Mouse (Mus musculus) mature B cell (primary cell): ENCODE results near the gene Retreg1.

Experiments
- in situ Hi-C: fragments of 300-500 bp; cut with MboI; formaldehyde crosslinking; loops from 2 replicates; pipeline ENCODE4 v1.14.3; 2019

Gene Retreg1

DNA sequence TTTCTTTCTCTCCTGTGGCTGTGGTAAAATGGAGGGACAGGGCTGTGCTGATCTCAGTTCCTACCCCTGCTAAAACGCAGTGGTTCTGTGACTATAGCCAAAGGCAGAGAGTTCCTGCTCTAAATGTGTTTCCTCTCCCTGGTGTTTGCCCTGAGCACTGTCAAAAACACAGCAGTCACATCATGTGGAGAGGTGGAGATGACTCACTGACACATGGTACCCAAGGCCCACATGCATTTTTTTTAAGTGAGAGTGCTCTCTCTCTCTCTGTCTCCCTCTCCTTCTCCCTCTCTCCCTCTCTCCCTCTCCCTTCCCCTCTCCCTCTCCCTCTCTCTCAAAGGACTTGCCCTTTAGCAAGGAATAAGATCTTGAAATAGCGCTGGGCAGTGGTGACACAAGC, 73.3 kb downstream of the Retreg1 start:
- in situ Hi-C loops: no loop called here

DNA sequence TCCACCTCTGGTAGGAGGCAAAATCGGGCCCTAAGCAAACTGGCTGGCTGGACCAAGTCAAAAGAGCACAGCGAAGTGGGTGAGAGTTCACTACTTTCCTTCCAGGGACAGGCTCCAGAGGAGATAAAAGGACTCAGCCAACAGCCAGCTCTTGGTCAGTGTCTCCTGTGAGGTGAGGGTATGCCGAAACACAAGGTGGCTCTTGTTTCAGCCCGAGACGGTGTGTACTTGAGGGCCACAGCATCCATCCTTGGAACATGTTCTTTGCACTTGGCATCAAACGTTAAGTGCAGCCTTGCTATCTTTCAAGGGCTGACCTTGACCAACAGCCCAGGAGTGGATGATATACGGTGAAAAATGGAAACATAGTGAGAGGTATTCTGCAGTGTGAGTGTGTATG, 75.7 kb downstream of the Retreg1 start:
- in situ Hi-C loops: no loop called here

DNA sequence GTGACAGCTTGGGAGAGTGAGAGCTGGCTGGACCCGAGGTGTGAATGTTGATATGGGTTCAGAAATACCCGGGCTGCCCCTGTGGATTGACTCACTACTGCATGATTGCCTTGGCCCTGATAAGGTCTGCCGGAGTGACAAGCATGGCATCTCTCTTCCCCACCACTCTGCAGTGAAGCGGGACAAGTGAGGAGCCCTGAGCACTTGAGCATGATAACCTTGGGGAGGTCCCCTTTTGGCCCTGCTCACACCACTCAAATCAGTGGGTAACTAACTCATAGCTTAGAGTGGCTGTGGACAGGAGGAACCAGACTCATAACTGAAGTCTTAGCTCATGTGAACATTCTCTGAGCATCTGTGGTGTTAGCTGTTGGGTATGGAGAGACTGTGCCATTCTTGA, 77.0 kb downstream of the Retreg1 start:
- in situ Hi-C loops: no loop called here

DNA sequence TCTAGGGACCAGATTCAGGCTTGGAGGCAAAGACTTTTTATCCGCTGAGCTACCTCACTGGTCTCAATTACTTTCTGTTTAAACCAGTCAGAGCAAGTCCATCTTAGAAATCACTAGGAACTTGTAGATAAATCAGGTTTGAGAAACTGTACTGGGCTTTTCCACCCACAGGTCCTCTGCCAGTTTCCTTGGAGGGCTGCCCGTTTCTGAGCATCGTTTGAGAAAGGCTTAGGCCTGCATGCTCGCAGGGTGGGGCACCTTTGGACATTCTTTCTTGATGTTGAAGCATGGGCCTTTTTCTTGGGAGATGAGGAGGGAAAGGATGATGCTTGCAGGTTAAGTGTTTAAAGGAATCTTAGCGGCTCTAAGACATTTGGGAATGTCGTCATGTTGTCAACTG, 77.9 kb downstream of the Retreg1 start:
- in situ Hi-C loops: no loop called here

DNA sequence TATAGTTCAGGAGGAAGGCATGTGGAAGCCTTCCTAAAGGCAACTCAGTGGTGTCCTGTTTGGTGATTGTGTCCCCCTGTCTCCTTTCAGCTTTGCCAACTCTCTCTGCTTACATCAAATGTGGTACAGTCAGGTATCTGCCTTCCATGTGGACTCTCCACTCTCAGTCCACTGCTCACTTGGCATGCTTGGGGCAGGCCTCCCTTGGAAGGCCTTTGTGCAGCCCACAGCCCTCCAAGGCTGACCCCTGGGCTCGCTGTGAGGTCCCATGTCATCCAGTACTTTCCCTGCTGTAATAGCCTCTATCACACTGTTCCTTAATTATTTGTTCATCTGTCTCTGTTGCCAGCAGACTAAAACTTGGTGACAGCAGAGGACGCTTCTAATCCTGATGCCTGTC, 79.0 kb downstream of the Retreg1 start:
- in situ Hi-C loops: no loop called here

DNA sequence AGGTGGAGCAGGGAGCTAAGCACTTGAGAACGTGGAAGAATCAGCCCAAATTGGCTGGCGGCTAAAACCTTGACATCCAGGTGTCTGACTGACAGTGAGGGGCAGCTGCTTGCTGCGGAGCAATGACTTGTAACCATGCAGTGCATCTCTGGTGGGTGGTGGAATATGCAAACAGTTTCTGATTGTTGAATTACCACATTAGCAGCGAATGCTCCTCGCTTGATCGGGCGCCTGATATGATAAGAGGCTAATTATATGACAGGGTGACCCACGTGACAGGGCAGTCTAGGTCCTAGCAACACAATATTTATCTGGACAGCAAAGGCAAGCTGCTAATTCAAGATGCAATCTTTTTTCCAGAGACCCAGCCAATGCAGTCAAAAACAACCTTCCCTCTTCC, 80.9 kb downstream of the Retreg1 start:
- in situ Hi-C loops: no loop called here

DNA sequence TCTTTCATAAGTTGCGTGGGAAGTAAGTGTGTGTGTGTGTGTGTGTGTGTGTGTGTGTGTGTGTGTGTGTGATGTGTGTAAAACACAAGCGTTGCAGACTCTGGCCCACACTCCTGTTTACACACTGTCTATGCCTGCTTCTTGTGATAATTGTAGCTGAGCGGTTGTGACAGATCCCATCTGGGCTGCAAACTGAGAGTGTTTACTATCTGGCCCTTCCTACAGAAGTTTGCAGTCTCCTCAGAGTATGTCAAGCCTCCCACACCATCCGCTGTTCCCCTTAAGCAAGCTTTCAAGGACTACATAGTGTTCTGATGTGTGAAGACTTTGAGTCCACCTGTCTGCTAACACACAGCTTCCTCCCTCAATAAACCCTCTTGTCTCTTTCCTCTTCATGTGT, 83.2 kb downstream of the Retreg1 start:
- in situ Hi-C loops: no loop called here

DNA sequence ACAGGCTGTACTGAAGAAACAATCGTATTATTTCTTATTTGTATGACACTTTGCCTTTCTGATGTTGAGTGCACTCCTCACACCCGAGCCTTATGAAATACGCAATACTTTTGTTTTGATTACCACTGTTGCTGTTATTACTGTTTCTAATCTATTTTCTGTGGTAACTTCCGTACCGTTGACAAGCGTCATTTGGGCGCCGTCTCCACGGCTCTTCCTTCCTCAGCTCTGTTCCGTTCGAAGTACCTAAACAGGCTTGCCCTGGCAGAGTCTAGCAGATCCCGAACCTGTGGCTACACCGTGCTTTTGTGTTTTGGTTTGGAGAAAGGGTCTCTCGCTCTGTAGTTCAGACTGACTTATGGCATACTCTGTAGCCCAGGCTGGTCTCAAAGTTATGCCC, 84.1 kb downstream of the Retreg1 start:
- in situ Hi-C loops: no loop called here

DNA sequence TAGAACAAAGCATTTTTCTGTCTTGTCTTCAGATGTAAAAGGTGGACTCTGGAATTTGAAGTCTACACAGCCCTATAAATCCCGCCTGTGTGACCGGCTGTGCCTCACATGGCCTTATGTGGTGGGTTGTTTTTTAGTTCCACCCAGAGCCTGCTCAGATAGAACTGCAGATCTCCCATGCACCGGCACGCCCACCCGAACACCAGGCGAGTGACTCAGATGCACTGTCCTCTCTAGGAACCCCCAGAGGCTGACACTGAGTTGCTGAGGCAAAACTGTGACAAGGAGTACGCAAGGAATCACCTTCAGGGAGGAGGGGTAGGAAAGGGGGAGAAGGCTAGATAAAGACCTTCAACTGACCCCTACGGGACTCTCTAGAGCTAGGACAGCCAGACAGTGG, 85.0 kb downstream of the Retreg1 start:
- in situ Hi-C loops: no loop called here

DNA sequence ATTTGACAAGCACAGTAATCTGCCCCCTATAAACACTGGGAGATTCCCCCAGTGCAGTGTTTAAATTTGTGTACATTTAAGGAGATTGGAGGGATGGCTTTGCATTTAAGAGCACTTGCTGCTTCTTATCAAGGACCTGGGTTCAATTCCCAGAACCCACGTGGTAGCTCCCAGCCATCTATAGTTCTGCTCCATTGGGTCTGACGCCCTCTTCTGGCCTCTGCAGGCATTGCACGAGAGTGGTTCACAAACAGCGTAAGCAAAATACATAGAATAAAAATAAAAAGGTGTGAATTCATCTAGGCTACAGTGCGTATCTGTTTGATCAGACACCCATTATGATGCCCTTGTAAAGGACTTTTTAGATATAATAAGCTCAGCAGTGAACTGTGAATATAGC, 85.9 kb downstream of the Retreg1 start:
- in situ Hi-C loops: no loop called here

DNA sequence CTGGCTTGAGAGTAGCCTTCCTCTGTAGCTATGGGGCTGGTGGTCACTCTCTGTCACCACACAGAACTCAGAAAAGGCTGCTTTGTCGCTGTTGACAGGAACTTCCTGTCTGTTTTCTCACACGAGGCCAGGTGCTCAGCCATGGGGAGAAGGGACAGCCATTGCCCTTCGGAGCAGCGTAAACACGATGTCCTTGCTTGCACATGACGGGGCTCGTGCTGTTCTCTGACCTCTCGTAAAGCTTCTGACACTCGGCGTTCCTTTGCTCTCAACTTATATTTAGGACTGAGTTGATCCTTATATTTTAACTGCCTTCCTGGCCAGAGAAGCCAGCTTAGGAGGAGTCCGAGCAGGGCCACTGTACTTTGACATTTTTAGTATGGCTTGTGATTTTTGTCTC, 86.5 kb downstream of the Retreg1 start:
- in situ Hi-C loops: no loop called here

DNA sequence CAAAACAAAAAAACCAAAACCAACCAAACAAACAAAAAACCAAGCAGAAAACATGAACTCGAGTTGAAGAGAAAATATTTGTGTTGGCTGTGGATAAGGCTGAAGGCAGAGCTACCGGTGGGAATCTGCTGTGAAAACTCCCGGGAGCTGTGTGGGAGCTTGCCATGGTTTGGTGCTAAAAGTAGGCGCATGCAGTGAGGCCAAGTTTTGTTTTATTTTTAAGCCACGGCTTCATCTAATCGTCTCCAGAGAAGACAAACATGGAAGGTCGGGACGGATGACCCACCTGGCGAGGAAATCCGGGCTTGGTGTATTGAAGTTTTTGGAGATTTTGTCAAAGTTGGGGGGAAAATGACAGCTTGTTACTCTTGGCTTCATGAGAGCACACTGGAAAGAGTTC, 87.0 kb downstream of the Retreg1 start:
- in situ Hi-C loops: no loop called here

DNA sequence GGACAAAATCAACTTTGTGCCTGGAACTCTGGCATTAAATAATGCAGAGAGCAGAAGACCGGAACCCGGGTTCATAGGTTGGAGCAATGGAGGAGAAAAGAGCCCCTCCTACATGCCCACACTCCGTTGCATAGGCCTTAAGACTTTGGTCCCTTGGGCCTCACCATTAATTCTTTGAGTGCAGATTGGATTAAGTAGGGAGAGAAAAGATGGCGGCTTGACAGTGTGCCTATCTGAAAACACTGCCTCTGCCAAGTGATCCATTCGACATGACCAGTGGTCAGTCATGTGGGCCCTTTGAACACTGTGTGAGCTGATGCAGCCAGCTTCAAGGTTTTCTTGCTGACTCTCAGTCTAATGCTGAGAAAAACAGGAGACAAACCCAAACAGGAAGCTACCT, 87.7 kb downstream of the Retreg1 start:
- in situ Hi-C loops: no loop called here

DNA sequence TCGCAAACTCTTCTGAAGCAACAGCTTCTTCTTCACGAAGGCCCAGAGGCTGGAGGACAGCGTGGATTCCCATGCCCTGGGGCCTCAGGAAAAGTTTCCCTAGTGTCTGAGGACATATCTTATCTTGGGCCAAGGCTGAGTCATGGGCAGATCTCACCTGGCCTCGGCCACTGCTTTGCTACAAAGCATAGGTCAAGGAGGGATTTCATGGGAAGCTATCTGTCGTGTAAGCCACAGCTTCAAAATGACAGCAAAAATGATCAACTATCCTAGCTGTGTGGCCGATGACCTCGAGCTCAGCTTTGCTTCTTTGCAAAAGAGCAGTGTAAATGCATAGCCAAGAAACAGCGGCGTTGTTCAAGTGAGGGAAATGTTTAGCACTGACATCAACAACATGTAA, 89.5 kb downstream of the Retreg1 start:
- in situ Hi-C loops: no loop called here

DNA sequence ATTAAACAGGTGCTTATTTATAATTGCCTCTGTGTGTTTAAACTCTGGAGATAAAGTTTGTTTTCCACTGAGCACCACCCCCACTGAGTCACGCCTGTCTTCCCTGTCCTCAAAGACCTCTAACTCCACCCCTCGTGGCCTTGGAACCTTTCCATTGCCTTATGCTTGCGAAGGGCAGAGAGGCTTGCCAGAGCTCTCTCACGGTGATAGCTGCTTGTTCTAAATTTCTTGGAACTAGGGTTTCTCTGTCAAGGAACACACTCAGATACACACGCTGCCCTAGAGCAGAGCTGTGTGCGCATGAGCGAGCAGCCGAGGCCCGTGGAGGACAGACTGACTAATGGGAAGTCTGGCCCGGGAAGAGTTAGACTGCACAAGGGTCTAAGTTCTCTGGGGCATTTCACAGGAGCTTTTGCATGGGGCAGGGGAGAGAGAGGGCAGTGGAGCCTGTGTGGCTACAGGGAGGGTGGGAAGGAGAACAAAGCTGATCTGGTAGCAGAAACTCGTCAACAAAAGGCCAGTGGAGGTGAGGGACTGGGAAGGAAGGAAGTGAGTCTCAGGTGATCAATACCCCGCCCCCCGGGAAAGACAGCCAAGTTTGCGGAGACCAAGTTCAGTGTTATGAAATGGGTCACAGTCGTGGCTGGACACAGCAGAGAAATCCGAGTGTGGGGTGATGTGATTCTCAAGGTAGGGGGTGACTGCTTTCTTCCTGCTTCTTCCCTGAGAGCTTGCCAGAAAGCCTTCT, 90.1 kb downstream of the Retreg1 start:
- in situ Hi-C loops: no loop called here

DNA sequence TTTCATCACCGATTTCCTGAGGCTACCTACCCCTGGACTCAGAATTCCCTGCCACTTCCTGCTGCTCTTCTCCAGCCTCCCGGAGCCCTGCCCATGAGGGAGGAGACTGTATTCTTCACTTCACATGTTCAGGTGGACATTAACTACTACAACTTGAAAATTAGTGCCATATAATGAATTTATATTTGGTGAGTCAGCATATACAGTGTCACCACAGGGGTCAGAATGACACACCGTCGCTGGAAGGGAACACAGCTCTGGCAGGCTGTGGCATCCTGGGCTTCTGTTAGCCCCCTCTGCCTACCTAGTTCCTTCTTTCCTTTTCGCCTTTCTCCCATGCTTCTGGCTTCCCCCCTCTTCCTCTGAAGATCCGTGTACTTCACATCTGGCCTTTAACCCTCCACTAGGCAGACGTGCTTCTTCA, 90.7 kb downstream of the Retreg1 start:
- in situ Hi-C loops: no loop called here

DNA sequence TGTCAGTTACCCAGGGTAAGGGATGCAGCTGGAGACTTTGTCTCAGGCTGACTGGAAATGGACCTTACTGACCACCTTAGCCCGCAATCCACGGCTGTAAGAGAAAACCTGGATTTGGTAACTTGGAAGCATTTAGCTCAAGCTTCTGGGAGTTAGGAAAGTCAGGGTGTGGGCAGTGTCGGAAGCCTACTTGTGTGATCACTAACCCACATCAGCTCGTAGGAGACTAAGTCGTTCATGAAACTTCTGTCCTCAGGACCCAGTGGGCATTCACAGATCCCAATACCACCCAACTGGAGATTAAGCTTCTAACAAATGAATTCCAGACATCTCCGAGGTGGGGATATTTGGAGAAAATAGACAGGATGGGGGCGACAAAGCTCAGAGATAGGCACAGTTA, 91.4 kb downstream of the Retreg1 start:
- in situ Hi-C loops: no loop called here

DNA sequence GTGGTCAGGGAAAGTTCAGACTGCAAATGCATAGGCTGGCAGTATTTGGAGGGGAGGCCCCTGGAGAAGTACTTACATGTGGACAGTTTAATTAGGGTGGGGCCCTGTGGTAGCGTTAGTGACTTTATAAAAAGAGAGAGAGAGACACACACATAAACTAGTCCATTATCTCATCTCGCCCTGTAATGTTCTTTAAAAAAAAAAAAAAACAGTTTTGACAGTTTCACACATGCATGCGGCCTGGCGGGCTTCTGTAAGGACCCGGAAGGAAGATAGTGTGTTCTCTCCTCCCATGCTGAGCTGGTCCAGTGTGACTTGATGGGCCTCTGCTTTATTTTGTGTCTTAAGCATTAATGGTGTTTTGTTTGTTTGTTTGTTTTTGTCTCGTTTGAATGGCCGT, 95.5 kb downstream of the Retreg1 start:
- in situ Hi-C loops: no loop called here

DNA sequence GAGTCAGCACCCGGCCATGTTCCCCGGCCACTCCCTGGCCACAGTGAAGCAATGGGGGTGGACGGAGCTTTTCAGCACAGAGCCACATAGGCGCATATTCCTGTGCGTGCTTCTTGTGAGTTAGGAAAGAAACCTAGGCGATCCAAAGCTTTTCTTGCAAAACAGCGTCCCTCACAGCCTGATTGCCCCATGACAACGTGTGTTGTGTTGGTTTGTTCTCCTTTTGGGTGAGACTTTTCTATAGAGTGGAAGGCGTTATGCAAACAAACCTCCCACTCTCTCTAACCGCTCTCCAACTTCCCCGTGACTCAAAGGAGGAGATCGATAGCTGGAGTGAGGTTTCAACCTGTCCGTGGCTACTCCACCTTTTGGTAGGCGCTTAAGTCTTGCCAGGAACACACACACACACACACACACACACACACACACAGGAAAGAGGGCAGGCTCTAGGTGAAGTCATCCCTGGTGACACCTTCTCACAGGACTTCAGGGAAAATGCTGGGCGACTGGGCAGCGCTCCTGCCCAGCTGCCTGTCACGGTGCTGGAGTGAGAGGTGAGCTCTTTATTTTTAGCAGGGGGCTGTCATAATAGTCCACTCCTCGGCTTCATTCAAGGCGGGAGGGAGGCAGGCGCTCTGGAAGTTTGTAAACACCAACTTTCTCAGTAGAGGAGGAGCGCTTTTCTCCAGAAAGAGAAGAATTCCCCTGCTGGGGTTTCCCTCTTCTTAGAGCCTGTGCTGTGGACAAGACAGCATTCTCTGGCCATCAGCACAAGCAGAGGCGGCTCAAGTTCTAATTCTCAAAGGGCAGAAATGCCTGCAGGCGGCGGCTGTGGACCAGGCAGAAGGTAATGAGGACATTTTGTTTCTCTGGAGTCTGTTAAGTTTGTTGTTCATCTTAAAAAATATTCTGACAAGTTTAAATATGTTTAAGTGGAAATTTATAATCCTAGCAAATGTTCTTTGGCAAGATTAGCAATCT, 97.7 kb downstream of the Retreg1 start:
- in situ Hi-C loops: no loop called here

DNA sequence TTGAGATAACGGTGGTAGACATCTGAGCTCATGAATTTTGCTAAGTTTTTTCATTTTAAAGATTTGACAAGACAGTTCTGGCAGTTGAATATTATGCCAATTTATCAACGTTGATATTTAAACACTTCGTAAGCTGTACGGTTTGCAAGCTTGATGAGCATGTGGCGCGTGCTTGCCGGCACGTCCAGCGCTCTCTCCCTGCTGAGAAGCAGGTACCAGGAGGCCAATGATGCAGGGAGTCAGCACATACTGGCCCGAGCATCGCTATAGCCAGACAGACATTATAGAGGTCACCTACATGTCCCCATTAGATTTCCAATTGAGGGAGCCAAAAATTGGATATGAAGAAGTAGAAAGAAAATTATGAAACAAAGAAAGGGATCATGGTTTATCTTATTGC, 98.5 kb downstream of the Retreg1 start:
- in situ Hi-C loops: no loop called here

DNA sequence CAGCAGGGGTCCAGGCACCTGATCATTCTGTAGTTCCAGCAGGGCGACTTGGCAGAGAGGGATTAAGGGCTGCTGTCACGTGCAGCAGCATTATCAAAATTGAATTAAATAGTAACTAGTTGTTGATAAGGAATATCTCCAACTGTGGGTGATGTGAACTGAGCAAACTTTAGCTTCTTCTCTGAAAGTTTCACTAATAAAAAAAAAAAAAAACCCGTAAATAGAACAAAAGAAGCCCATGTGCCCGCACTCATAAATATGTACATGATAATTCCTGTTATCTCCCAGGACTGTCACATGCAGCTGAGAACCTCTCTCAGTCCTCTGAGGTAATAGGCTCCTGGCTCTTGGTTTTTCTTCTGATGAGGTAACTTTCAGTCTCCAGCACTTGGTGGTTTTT, 99.4 kb downstream of the Retreg1 start:
- in situ Hi-C loops: no loop called here

DNA sequence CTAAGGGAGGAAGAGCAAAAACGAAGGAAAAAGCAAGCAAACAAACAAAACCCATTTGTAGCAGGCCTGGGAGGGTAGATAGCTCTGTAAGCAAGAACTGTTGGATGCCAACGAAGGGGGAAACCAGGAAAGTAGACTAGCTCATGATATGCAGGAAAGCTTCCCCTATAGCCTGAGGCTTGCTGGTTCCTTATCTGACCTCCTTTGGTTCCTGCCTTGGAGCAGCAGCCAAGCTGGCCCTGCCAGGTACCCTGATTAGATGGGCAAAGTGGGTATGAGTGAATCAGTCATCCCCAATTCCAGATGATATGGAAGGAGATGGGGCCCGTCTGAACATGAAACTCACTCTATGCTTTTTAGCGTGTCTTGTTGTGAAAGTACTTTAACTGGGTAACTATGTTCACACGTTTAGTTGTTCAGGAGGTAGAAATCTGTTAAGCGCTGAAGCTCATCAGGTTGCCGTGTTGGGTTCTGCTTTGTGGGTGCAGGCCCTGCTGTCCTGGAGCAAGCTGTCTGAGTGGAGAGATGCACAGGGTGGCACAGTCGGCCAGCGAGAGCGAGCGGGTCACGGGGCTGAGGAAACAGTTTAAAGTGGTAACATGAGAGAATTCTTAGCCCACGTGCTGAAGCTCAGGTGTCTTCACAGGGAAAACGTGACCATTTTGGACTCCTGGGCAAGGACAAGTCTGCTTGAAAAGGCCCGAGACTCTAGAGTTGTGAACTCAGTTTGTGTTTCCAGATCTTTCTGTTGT, 100.6 kb downstream of the Retreg1 start:
- in situ Hi-C loops: no loop called here

DNA sequence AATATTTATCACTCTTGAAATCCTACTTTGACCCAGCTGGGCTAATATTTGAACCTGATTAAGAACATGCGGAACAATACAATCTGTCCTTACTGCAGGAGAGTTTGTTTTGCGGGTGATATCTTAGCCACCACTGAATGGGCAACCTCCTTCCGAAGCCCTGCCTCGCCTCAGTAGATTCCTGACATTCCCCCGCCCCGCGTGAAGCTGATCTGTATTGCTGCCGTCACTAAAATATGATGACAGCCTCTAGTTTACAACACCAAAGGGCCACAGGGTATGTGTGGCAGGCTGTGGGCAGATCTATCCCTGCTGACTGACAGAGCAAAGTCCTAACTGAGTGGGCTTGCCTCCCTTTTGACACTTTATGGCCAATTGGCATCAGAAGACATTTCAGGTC, 102.2 kb downstream of the Retreg1 start:
- in situ Hi-C loops: no loop called here
